Mouse (Mus musculus) adrenal gland, adult 18-20 months (tissue): ENCODE measurements at regions not wholly inside any gene's neighbourhood (a gene's known extent, or its start where the extent isn't known, plus 50 kb on each side); places are given as distances from the start of the nearest gene placed in this dataset.

Experiments
- DNase-seq, 2 experiments: peaks; one replicate each; pipeline ENCODE4 v3.0.0; 2021 to 2022; ENCODE audit warnings: low spot score in 2 of 2

- DNase-seq, result no peak
Measured at GRCm38 (mm10) chr6:103312149-103312548, 198.2 kb upstream of the Chl1 start.

- no peak for DNase-seq
Measured at GRCm38 (mm10) chr6:103312935-103313334, 197.5 kb upstream of the Chl1 start.

GRCm38 (mm10) chr6:103318081-103318480, 192.3 kb upstream of the Chl1 start:
- no peak for DNase-seq

- no peak for DNase-seq
Measured at GRCm38 (mm10) chr6:103318677-103319359, 191.6 kb upstream of the Chl1 start.

- DNase-seq, result no peak
Measured at GRCm38 (mm10) chr6:103319964-103320363, 190.4 kb upstream of the Chl1 start.

GRCm38 (mm10) chr6:103320550-103320949, 189.8 kb upstream of the Chl1 start:
- DNase-seq, result no peak

GRCm38 (mm10) chr6:103321058-103321457, 189.3 kb upstream of the Chl1 start:
- DNase-seq, result no peak

GRCm38 (mm10) chr6:103322442-103322841, 187.9 kb upstream of the Chl1 start:
- no peak for DNase-seq

- DNase-seq, result no peak
Measured at GRCm38 (mm10) chr6:103335683-103336082, 174.7 kb upstream of the Chl1 start.

- DNase-seq, result no peak
Measured at GRCm38 (mm10) chr6:103339961-103340732, 170.2 kb upstream of the Chl1 start.

- DNase-seq, result no peak
Measured at GRCm38 (mm10) chr6:103343515-103343914, 166.9 kb upstream of the Chl1 start.

- no peak for DNase-seq
Measured at GRCm38 (mm10) chr6:103344413-103344812, 166.0 kb upstream of the Chl1 start.

GRCm38 (mm10) chr6:103345195-103345594, 165.2 kb upstream of the Chl1 start:
- no peak for DNase-seq

GRCm38 (mm10) chr6:103352405-103353124, 157.8 kb upstream of the Chl1 start:
- no peak for DNase-seq

GRCm38 (mm10) chr6:103353346-103353745, 157.0 kb upstream of the Chl1 start:
- no peak for DNase-seq

- DNase-seq, result no peak
Measured at GRCm38 (mm10) chr6:103366782-103367491, 143.4 kb upstream of the Chl1 start.

GRCm38 (mm10) chr6:103374956-103375355, 135.4 kb upstream of the Chl1 start:
- no peak for DNase-seq

- DNase-seq, result no peak
Measured at GRCm38 (mm10) chr6:103377277-103377676, 133.1 kb upstream of the Chl1 start.

GRCm38 (mm10) chr6:103378047-103378446, 132.3 kb upstream of the Chl1 start:
- DNase-seq, result no peak

GRCm38 (mm10) chr6:103381030-103381429, 129.4 kb upstream of the Chl1 start:
- DNase-seq, result no peak

- no peak for DNase-seq
Measured at GRCm38 (mm10) chr6:103381930-103382329, 128.5 kb upstream of the Chl1 start.
